Mouse (Mus musculus) heart, adult 2 months (tissue): ENCODE data around the gene Cacna1a.

ENCODE experiments used
- CTCF ChIP-seq: fragments of 200-600 bp; IDR thresholded peaks from 2 replicates; pipeline ENCODE4 v1.8.1; 2022; ENCODE audit warnings: antibody characterized with exemption, mild to moderate bottlenecking, moderate library complexity
- EP300 ChIP-seq: fragments of 200-500 bp; IDR thresholded peaks from 2 replicates; pipeline ENCODE4 v1.6.1; 2011; ENCODE audit warnings: low read depth, low read length, control low read depth; ENCODE audit not compliant: insufficient read depth

- no peak for TF ChIP-seq CTCF
- TF ChIP-seq EP300: no peak
These were observed 48.4 kb upstream of the Cacna1a start for GRCm38 (mm10) chr8:84339867-84340266.
